In genomic region chr13:43350489-43351169, GRCm38 (mm10) we compare ENCODE assay signal across 20 mouse cellular contexts. TPM values are rescaled to one million over a fixed set of nuclear protein-coding genes. Genes with fewer than 3 reads are reported as not detected.
DNase-seq lines count a peak whose midpoint lies in the region; ATAC-seq and TF ChIP-seq lines count a peak whose summit lies in the region.
"Had no signal": no experiment of that assay in that cellular context is flagged by ENCODE, and none has a peak within 500 bp of the region (broad histone marks: within the 10 kb centered on the region; RNA-seq: fewer than 3 reads in every experiment).

No protein-coding gene starts in this region.

- peaks cover 7% of the 10 kb centered on the region for H3K4me1 ChIP-seq in brown adipose tissue, adult 24 weeks (ENCODE audit: control insufficient read depth, insufficient read depth, insufficient read length, low read length)
- peaks cover 7% of the 10 kb centered on the region for H3K4me1 ChIP-seq in lung, adult 2 months (ENCODE audit: control insufficient read depth, insufficient read depth, low read length)
- H3K4me1 ChIP-seq: forebrain, embryonic 13.5 days had no signal

- no peak overlapping the region for H3K4me3 ChIP-seq in brown adipose tissue, adult 24 weeks (ENCODE audit: insufficient read depth, low read depth, low read length)
- H3K4me3 ChIP-seq in lung, adult 2 months (replicated peaks; ENCODE audit: extremely low read depth, low read depth, low read length), result peak overlapping the region; percentile 11
- H3K4me3 ChIP-seq: forebrain, embryonic 13.5 days; heart, adult 2 months; hindbrain, embryonic 10.5 days; kidney, embryonic 15.5 days; left cerebral cortex, adult 2 months; neural tube, embryonic 12.5 days had no signal

- WGBS in lung, adult 2 months, result 45% methylated on average over 9 of the region's 9 CpGs

- peak; percentile 12 for DNase-seq in kidney, postnatal 14 days
- no peak for DNase-seq in kidney, postnatal 25 days
- DNase-seq in lung, adult 2 months, result peak; percentile 27
- DNase-seq in lung, postnatal 36 days, result peak; percentile 68
- no peak for DNase-seq in right cerebral cortex, postnatal 4 days
- DNase-seq: adrenal gland, postnatal 25 days; cerebellum, adult 9-10 months; gastrocnemius, postnatal 25 days; heart, adult 2 months; midbrain, embryonic 14.5 days; thymus, postnatal 36 days had no signal

- peak; percentile 44; the same call in 1 of the 2 replicates for TF ChIP-seq POLR2A in lung, adult 2 months (IDR thresholded peaks at IDR 0.05; ENCODE audit: borderline replicate concordance, extremely low read depth, low read depth, low read length)

- no peak for TF ChIP-seq CTCF in lung, adult 2 months (IDR thresholded peaks at IDR 0.05; ENCODE audit: insufficient read depth, low read length)

- H3K27ac ChIP-seq in brown adipose tissue, adult 24 weeks (replicated peaks; ENCODE audit: low read depth, low read length), result peak overlapping the region; percentile 35; the same call in 1 of the 2 replicates
- H3K27ac ChIP-seq: forebrain, embryonic 13.5 days; heart, adult 2 months; hindbrain, embryonic 10.5 days; hindbrain, postnatal 0 days; kidney, embryonic 15.5 days; left cerebral cortex, adult 2 months; neural tube, embryonic 12.5 days had no signal

- no peak for ATAC-seq in inflammation-experienced regulatory T-cells, adult 6 months
- ATAC-seq: forebrain, embryonic 13.5 days; hindbrain, postnatal 0 days; intestine, postnatal 0 days had no signal

RNA-seq across cellular contexts. Expression of gene Sirt5, which starts 14.7 kb away (rescaled TPM):
- 23.1 and 32.1 TPM in 2 replicates for polyA plus RNA-seq in brown adipose tissue, adult 24 weeks (2012; ENCODE audit: insufficient read depth, insufficient read length, missing spikeins)
- polyA plus RNA-seq in lung, adult 2 months (2012; rRNA removed), result 8.4 and 8.9 TPM in 2 replicates
- polyA plus RNA-seq in inflammation-experienced regulatory T-cells, adult 6 months (2017; shearing (Covaris generic)), result 10 to 100 TPM; 17.2 to 49.5 (median 35.4) TPM

RNA-seq across cellular contexts. Expression of gene Gfod1, which starts 46.7 kb away (rescaled TPM):
- 4.4 and 7.7 TPM in 2 replicates for polyA plus RNA-seq in brown adipose tissue, adult 24 weeks (2012; ENCODE audit: insufficient read depth, insufficient read length, missing spikeins)
- 11.7 and 12.9 TPM in 2 replicates for polyA plus RNA-seq in lung, adult 2 months (2012; rRNA removed)
- 1 to 10 TPM; 3.6 to 4.8 (median 4.6) TPM for polyA plus RNA-seq in inflammation-experienced regulatory T-cells, adult 6 months (2017; shearing (Covaris generic))

RNA-seq across cellular contexts. Expression of gene Nol7, which starts 47.6 kb away (rescaled TPM):
- 96.3 and 110 TPM in 2 replicates for polyA plus RNA-seq in brown adipose tissue, adult 24 weeks (2012; ENCODE audit: insufficient read depth, insufficient read length, missing spikeins)
- polyA plus RNA-seq in lung, adult 2 months (2012; rRNA removed), result 45.6 and 65.6 TPM in 2 replicates
- 100 to 1,000 TPM; 161 to 171 (median 171) TPM for polyA plus RNA-seq in inflammation-experienced regulatory T-cells, adult 6 months (2017; shearing (Covaris generic))

Comparison
In these comparisons a context has a peak if more than half of its experiments do, and no peak if none do; other contexts are left out.
1. DNase-seq: peak in kidney, postnatal 14 days (single experiment), lung, adult 2 months (single experiment) and lung, postnatal 36 days (single experiment); none in kidney, postnatal 25 days (0 of 2) and right cerebral cortex, postnatal 4 days (single experiment).